Mouse (Mus musculus) mesoderm, embryonic 11.5 days (tissue): ENCODE measurements around the gene Rgs19.

Source experiments
- DNase-seq: peaks from one replicate; pipeline ENCODE4 v3.0.0-alpha.2; 2012; ENCODE audit warnings: low read depth, low spot score

Gene Rgs19

GRCm38 (mm10) chr2:181683381-181683780 lies 10.4 kb downstream of the Rgs19 start:
- DNase-seq: no peak

- DNase-seq: no peak
Observed at GRCm38 (mm10) chr2:181681978-181682377, 11.8 kb downstream of the Rgs19 start.

GRCm38 (mm10) chr2:181680716-181681117 lies 13.1 kb downstream of the Rgs19 start:
- DNase-seq: no peak

- peak; percentile 75 for DNase-seq
Observed at GRCm38 (mm10) chr2:181679951-181680715, 13.6 kb downstream of the Rgs19 start, which contains the start of gene Tcea2. Gene Tcea2 (plus strand): TSS chr2:181680310.

DNA sequence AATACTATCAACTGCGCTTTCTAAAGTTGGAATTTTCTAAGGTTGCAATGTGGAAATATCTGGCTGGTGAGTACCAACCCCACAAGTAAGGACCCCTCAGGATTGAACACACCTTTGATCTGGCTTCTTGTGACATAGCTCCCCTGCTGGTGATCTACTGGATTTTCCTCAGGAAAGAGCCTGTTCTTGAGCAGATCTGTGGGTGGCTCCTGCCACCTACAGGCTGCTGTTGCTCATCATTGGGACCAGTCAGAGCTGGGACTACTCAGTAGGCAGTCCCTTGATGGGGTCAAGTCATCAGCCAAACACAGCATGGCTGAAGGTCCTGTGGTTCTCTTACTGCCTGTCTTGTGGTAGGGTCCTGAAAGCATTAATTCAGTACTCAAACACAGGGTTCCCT lies 15.0 kb downstream of the Rgs19 start:
- peak; percentile 86 for DNase-seq

- no peak for DNase-seq
Observed at GRCm38 (mm10) chr2:181677755-181678098, 16.1 kb downstream of the Rgs19 start.

DNA sequence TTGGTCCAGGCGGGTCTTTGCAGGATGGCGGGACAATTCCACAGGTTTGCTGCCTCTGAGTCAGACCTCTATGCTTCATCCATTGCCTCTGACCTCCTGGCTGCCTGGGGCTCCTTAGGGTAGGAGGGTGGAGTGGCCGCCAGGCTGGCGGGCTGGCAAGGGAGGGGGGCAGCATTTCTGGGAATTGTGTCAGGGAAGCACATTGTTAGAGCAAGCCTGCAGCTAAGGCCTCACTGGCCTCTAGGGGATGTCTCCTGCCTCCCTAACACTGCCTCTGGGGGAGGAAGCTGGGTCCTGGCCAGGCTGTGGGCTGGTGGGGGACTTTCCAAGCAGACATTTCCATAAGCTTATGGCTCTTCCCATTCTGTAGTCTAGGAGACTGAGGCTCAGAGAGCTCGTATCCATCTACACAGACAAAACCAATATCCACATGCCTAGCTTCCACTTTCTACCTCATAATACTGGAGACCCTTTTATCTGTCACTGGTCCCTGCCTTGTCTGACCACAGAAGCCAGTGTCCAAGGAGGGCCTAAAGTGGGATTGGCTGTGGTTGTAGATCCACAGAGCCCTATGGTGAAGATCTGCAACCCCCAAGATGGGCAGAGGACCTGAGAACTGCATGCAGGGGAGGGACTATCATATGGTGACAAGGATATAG lies 16.6 kb downstream of the Rgs19 start:
- no peak for DNase-seq

DNA sequence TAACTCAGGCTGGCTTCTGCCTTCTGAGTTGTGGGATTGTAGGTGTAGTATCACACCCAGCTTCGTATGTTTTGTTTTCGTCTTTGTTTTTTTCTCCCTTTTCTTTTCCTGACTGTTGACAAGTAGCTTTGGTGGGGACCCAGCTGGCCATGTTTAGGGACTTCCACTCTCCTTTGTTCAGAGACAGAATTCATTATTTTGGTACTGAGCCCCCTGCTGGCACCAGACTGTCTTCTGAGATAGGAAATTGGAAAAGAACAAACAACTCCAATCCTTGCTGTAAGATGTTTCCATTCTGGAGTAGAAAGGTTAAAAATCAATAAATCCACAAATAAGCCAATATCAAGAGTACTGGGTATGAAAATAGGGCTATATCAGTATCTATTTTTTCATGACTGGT lies 17.4 kb downstream of the Rgs19 start:
- DNase-seq: no peak

DNA sequence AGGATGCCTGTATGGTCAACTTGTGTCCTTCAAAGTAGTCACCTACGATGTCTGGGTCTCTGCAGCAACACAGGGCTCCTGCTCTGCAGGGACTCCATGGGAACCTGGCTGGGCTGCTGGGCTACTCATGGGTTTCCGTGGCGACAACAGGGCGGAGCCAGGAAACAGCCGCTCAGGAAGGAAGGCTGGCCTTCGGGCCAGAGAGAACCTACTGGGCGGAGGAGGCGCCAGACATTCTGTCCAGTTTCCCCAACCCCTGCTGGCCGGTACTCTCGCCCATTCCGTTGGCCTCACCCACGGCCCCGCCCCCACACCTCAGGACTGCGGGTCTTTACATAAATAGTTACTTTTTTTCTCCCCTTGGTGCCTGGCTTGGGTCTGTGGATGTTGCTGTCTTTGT lies 18.3 kb downstream of the Rgs19 start:
- peak; percentile 55 for DNase-seq

DNA sequence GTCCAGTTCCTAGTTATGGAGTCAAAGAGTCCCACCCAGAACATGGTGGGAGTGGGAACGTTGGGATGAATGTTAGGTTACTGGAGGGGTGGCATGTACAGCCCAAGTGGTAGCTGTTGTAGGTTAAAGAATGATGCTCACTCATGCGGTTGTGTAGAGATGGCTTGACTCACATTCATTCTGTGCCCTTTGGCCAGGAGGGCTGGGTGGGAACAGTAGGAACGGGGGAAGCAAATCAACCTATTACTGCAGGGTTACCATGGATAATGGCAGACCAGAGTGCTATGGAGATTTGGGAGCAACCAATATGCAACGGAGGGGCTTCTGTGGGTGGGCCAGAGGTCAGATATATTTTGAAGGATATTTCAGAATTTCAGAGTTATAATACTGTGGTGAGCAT lies 18.8 kb downstream of the Rgs19 start:
- no peak for DNase-seq

- DNase-seq: no peak
Observed at GRCm38 (mm10) chr2:181673501-181673900, 20.3 kb downstream of the Rgs19 start.

GRCm38 (mm10) chr2:181671984-181672383 lies 21.8 kb downstream of the Rgs19 start:
- no peak for DNase-seq

- DNase-seq: no peak
Observed at GRCm38 (mm10) chr2:181671326-181671725, 22.5 kb downstream of the Rgs19 start, which contains the start of gene Sox18. Gene Sox18 (minus strand): TSS chr2:181671640.

DNA sequence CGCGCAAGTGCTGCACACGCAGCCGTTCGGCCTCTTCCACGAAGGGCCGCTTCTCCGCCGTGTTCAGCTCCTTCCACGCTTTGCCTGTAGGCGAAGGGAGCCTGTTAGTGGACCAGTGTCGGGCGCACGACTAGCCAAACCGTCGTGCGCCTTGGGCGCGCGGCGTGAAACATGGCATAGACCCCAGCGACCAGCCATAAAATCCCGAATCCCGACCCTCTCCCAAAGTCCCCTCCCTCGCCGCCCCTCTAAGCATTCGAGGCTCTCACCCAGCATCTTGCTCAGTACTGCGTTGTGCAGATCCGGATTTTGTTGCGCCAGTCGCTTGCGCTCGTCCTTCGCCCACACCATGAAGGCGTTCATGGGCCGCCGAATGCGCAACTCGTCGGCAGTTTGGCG lies 22.9 kb downstream of the Rgs19 start:
- no peak for DNase-seq

DNA sequence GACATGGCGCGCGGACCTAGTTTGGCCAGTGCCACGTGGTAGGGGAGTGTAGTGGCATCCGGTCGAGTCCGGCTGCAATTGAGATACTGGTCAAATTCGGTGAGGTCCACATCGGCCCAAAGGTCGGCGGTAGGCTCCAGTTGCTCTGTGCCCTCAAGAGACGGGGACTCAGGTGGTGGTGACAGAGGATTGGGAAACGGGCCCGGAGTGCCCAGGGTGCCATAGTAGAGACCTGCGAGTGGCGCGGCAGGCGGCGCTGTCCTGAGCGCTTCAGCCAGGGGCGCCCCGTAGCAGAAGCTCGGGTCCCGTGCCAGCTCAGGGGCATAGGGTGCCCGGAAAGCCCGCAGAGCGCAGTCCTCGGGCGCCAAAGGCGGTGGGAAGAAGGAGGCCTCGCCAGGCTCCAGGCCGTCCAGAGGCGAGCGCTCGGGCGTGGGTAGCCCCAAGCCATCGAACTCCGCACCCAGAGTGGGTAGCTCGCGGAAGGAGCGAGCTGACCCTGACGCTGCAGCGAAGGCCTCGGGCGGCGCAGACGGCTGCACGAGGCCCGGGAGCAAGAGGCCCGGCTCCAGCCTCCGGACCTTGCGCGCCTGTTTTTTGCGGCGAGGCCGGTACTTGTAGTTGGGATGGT lies 23.4 kb downstream of the Rgs19 start:
- DNase-seq: no peak

DNA sequence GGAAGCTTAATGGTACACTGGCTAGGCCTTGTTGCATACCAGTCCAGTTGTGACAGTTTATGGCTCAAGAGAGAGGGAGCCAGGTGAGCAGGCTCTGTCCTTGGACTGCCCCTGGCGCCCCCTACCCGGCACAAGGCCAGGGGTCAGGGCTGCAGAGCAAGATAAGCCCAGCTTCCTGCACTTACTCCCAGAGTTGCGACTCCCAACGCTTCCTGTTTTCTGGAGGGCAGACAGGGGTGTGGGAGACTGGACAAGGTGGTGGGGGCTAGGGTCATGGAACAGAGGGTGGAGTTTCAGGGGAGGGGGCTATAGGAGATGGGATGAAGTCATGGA lies 30.5 kb downstream of the Rgs19 start:
- no peak for DNase-seq

DNA sequence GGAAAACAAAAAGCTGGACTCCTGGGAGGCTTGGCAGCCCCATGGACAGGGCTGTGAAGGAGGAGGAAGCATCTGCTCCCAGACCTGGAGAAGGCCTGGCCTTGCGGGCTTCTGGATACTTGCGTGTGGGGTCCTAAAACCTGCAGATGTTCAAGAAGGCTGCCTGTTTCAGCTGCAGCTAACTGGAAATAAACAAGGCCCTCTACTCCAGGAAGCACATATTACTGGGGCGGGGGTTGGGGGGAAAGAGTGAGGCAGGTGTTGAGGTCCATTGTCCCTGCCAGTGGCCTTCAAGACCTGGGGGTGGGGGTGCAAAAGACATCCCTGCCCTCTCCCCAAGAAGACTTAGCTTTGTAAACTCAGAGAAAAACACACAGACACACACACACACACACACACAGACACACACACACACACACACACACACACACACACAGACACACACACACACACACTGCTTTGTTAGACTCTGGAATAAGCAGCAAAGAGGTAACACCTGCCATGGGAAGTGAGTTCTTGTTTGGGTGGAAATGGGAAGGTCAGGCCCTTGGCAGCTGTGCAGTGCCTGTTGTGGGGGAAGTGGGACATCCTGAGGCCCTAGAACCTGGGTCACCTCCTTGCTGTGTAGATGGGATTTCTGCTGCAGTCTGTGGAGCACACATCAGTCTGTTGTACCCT lies 31.0 kb downstream of the Rgs19 start:
- no peak for DNase-seq

DNA sequence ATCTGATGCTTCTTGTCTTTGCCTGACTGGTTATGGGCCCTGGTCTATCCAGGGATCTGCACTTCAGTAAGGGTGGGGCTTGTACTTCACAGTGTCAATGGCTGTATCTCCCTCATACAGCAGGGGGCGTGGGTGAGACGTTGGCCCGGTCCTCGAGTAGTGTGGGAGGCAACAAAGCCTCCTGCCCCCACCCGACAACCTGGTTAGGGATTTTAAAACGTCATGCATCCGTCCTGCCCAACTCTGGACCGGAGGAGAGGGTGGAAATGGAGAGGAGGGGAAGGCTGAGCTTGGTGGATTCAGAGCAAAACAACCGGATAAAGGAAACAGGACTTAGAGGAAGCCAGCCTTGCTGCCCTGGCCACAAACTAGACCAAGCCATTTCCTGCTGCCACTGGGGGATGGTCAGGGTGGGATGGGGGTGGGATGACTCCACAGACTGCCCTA lies 34.1 kb downstream of the Rgs19 start:
- DNase-seq: peak; percentile 74

- DNase-seq: no peak
Observed at GRCm38 (mm10) chr2:181658930-181659555, 34.7 kb downstream of the Rgs19 start.

DNA sequence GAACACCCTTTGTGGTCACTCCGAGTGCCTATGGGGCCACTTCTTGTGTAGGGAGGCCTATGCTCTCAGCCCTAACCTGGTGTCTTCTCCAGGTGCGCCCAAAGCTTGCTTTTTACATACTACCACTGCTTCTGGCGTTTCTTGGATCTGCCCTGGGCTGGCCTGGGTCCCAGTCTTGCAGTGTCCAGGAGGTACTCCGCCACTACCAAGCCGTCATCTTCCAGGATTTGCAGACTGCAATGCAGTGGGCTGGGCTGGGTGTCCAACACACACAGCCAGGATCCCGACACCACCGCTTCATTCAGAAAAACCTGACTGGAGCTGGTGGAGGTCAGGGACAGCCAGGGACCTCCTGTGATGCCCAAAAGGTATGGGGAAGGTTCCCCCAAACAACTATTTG lies 35.2 kb downstream of the Rgs19 start:
- no peak for DNase-seq

GRCm38 (mm10) chr2:181657441-181657840 lies 36.3 kb downstream of the Rgs19 start:
- no peak for DNase-seq

DNA sequence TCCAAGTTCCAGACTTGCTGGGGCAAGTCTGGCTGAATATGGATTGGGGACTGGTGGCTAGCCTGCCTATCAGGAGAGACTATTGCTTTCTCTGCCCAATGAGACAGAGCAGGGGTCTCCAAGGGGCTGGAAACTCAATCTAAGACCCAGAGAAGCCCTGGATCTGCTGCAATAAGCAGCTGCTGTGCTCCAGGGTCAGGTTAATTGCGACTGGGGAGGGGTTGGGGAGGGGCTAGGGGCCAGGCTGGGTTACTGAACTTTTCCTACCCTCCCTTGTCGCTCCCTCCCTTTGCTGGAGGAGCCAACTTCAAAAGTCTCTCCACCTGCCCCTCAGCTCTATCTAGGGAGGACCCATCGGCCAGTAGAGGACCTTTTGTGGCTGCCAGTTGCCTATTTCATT lies 37.0 kb downstream of the Rgs19 start, which contains the start of gene Gm29797:
Gm29797 (plus strand) TSS at position 301 of the 400 bp plus-strand sequence.
- no peak for DNase-seq
